Mouse (Mus musculus) hindbrain, embryonic 13.5 days (tissue): ENCODE results near the gene Cfd. TPM values are rescaled to one million over a fixed set of nuclear protein-coding genes. Genes with fewer than 3 reads are reported as not detected.
A peak's percentile ranks its signal among the peaks of the same experiment; 100 is the strongest.

Experiments
- ATAC-seq: fragments of 200-750 bp; cut with Nextera tagmentation; 2 replicates; pipeline ENCODE4 v1.8.0; 2017; ENCODE audit warnings: moderate TSS enrichment; ENCODE audit not compliant: low FRiP score
- H3K27ac ChIP-seq: fragments of 300-500 bp; sonication (generic); 2 replicates; pipeline ENCODE4 v1.5.1; 2015; ENCODE audit warnings: inconsistent platforms, mild to moderate bottlenecking, moderate library complexity
- H3K27me3 ChIP-seq: fragments of 300-500 bp; sonication (generic); 2 replicates; pipeline ENCODE4 v1.6.1; 2015; ENCODE audit warnings: mild to moderate bottlenecking, inconsistent platforms
- H3K36me3 ChIP-seq: fragments of 300-500 bp; sonication (generic); 2 replicates; pipeline ENCODE4 v1.6.1; 2015; ENCODE audit warnings: mild to moderate bottlenecking, inconsistent platforms
- H3K4me1 ChIP-seq: fragments of 300-500 bp; sonication (generic); replicated peaks from 2 replicates; pipeline ENCODE4 v1.6.1; 2015; ENCODE audit warnings: inconsistent platforms
- H3K4me2 ChIP-seq: fragments of 300-500 bp; sonication (generic); 2 replicates; pipeline ENCODE4 v1.6.1; 2015; ENCODE audit warnings: inconsistent platforms, mild to moderate bottlenecking, moderate library complexity
- H3K4me3 ChIP-seq: fragments of 300-500 bp; sonication (generic); 2 replicates; pipeline ENCODE4 v1.5.1; 2015; ENCODE audit warnings: mild to moderate bottlenecking, inconsistent platforms
- H3K9ac ChIP-seq: fragments of 300-500 bp; sonication (generic); 2 replicates; pipeline ENCODE4 v1.6.1; 2015; ENCODE audit warnings: mild to moderate bottlenecking, inconsistent platforms
- H3K9me3 ChIP-seq: fragments of 300-500 bp; sonication (generic); 2 replicates; pipeline ENCODE4 v1.6.1; 2016; ENCODE audit warnings: inconsistent platforms
- WGBS: fragments of 180-500 bp; shearing (Covaris S2); methylation state at CpG from one replicate; pipeline ENCODE4 v1.1.7; 2015; 5-methylcytosine and 5-hydroxymethylcytosine counted together
- polyA plus RNA-seq: library from polyadenylated mRNA; unstranded; fragments of >200 nt; fragmentation: Nextera tagmentation; extraction: Ambion mirVana; gene quantifications from 2 replicates; pipeline ENCODE4 v1.2.1, GENCODE M21; 2015

The Cfd gene
- polyA plus RNA-seq, 1 experiment from 2014 or later, result not detected

GRCm38 (mm10) chr10:79862925-79863324 is 27.7 kb upstream of the Cfd start:
- Histone ChIP-seq H3K27me3 (no peaks in the 10 kb centered on the region), H3K4me3 (no peak overlapping the region), H3K27ac (0 out of 2 replicates have a peak overlapping the region, but pooled peaks have one; percentile 46), H3K4me2 (no peak overlapping the region), H3K9ac (no peak overlapping the region), H3K4me1 (peaks cover 69% of the 10 kb centered on the region), H3K9me3 (no peaks in the 10 kb centered on the region), H3K36me3 (peaks cover 88% of the 10 kb centered on the region)
- 78% methylated on average over 10 of the region's 10 CpGs for WGBS
- ATAC-seq, result no peak

GRCm38 (mm10) chr10:79864351-79865188 is 26.1 kb upstream of the Cfd start:
- Histone ChIP-seq H3K9me3 (no peaks in the 10 kb centered on the region), H3K4me3 (no peak overlapping the region), H3K27ac (peak overlapping the region; percentile 61), H3K36me3 (peaks cover 88% of the 10 kb centered on the region), H3K4me1 (peaks cover 62% of the 10 kb centered on the region), H3K27me3 (no peaks in the 10 kb centered on the region), H3K4me2 (no peak overlapping the region), H3K9ac (0 out of 2 replicates have a peak overlapping the region, but pooled peaks have one; percentile 46)
- 0 out of 2 replicates have a peak, but pooled peaks have one; percentile 17 for ATAC-seq
- 58% methylated on average over 10 of the region's 10 CpGs for WGBS

DNA sequence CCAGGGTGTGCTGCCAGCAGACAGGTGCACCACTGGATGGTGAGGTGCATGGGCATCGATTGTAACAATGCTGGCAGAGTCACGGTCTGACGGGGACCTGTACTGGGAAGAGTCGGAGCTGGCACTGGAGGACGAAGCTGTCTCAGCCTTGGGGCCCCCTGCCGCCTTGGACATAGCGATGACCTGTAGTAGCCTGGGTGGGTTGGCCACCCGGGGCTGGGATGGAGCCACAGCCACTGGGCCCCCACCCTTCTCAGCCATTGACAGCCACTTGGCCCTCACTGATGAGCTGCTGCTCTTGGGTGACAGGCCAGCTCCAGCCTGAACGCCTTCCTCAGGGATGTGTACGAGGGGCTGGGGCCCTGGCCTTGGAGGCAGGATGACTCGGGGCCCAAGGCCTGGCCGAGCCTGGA is 25.5 kb upstream of the Cfd start:
- Histone ChIP-seq H3K4me2 (no peak overlapping the region), H3K9me3 (no peaks in the 10 kb centered on the region), H3K9ac (0 out of 2 replicates have a peak overlapping the region, but pooled peaks have one; percentile 46), H3K27me3 (no peaks in the 10 kb centered on the region), H3K36me3 (peaks cover 88% of the 10 kb centered on the region), H3K4me3 (no peak overlapping the region), H3K4me1 (peaks cover 62% of the 10 kb centered on the region), H3K27ac (peak overlapping the region; percentile 61)
- 70% methylated on average over 12 of the region's 12 CpGs for WGBS
- ATAC-seq, result no peak

DNA sequence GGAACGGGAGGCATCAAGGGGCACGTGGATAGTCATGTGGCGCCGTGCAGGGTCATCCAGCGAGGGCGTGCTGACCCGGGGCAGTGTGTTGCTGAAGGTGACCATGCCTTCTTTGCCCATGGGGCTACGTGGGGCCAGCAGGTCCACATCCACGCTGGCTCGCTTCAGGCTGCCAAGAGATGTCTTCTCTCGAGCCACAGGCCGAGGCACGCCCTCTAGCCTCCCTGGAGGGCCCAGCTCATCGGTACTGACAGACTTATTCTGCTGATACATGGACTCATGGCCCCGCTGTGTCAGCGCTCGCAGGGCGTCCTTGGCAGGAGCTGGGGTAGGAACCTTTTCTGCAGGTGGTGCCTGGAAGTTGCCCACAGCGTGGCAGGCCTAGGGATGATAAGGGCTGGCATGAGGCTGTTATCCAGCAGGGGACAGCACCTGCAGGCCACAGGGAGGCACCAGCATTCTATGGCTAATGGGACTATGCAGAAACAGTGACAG is 24.8 kb upstream of the Cfd start:
- no peak overlapping the region for H3K4me3 ChIP-seq
- no peaks in the 10 kb centered on the region for H3K27me3 ChIP-seq
- peak; percentile 5; the same call in 1 of the 2 replicates for ATAC-seq
- peaks cover 86% of the 10 kb centered on the region for H3K36me3 ChIP-seq
- 72% methylated on average over 19 of the region's 19 CpGs for WGBS
- H3K27ac ChIP-seq, result peak overlapping the region; percentile 61
- H3K9me3 ChIP-seq, result no peaks in the 10 kb centered on the region
- no peak overlapping the region for H3K4me2 ChIP-seq
- peaks cover 64% of the 10 kb centered on the region for H3K4me1 ChIP-seq
- peak overlapping the region; percentile 46; the same call in 1 of the 2 replicates for H3K9ac ChIP-seq

- Histone ChIP-seq H3K4me3 (no peak overlapping the region), H3K9ac (0 out of 2 replicates have a peak overlapping the region, but pooled peaks have one; percentile 8), H3K4me1 (peaks cover 66% of the 10 kb centered on the region), H3K27me3 (no peaks in the 10 kb centered on the region), H3K4me2 (no peak overlapping the region), H3K36me3 (peaks cover 86% of the 10 kb centered on the region), H3K27ac (0 out of 2 replicates have a peak overlapping the region, but pooled peaks have one; percentile 61), H3K9me3 (no peaks in the 10 kb centered on the region)
- no peak for ATAC-seq
- 82% methylated on average over 11 of the region's 11 CpGs for WGBS
Observed at GRCm38 (mm10) chr10:79866601-79867000, 24.1 kb upstream of the Cfd start.

DNA sequence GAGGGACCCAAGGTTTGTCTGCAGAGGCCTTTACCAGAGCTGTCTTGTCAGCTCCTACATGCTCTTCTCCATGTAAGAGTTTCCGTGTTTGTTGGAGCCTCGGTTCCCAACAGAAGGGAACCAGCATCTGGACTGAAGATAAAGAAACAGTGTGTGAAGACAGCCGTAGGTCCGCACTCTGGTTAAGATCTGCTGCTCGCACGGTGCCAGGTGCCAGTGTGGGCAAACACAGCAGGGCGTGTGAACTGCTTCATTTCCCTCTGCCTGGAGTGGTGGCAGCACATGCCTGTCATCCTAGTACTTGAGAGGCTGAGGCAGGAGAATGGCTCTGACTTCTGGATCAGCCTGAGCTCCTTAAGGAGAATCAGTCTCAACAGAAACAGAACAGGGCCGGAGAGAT is 18.8 kb upstream of the Cfd start:
- H3K4me3 ChIP-seq, result peak overlapping the region; percentile 63
- H3K27ac ChIP-seq, result no peak overlapping the region
- H3K9ac ChIP-seq, result peak overlapping the region; percentile 97; the same call in 1 of the 2 replicates
- WGBS, result 93% methylated on average over 8 of the region's 8 CpGs
- peak overlapping the region; percentile 98 for H3K4me2 ChIP-seq
- H3K4me1 ChIP-seq, result peaks cover 64% of the 10 kb centered on the region
- peaks cover 42% of the 10 kb centered on the region for H3K36me3 ChIP-seq
- no peak for ATAC-seq
- H3K27me3 ChIP-seq, result no peaks in the 10 kb centered on the region
- H3K9me3 ChIP-seq, result no peaks in the 10 kb centered on the region

GRCm38 (mm10) chr10:79872862-79873261 is 17.8 kb upstream of the Cfd start:
- Histone ChIP-seq H3K36me3 (peaks cover 34% of the 10 kb centered on the region), H3K4me1 (peaks cover 56% of the 10 kb centered on the region), H3K9ac (peak overlapping the region; percentile 97), H3K27me3 (no peaks in the 10 kb centered on the region), H3K9me3 (no peaks in the 10 kb centered on the region), H3K27ac (peak overlapping the region; percentile 96), H3K4me3 (peak overlapping the region; percentile 63), H3K4me2 (peak overlapping the region; percentile 98)
- no peak for ATAC-seq
- WGBS, result 42% methylated on average over 3 of the region's 3 CpGs

DNA sequence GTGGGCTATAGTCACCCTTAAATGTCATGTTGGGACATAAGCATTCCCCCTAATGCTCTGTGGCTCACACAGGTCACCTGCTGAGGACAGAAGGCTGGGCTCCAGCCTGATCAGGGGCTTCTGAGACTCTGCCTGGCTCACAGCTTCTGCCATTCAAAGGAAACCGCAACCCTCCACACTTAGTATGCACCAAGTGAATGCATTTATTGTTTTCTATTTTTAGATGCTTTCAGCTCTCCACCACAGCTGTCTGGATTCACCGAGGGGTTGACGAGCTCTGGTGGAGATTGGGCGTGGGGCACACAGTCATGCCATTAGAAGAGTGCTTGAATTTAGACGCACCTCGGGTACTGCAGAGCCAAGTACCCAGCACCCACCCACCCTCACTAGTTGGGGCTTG is 17.3 kb upstream of the Cfd start:
- H3K4me1 ChIP-seq, result peaks cover 56% of the 10 kb centered on the region
- peak overlapping the region; percentile 63 for H3K4me3 ChIP-seq
- H3K9me3 ChIP-seq, result no peaks in the 10 kb centered on the region
- WGBS, result 2% methylated on average over 6 of the region's 6 CpGs
- peak overlapping the region; percentile 98 for H3K4me2 ChIP-seq
- H3K27ac ChIP-seq, result peak overlapping the region; percentile 96
- H3K27me3 ChIP-seq, result no peaks in the 10 kb centered on the region
- peak; percentile 7; the same call in 1 of the 2 replicates for ATAC-seq
- H3K36me3 ChIP-seq, result peaks cover 32% of the 10 kb centered on the region
- H3K9ac ChIP-seq, result peak overlapping the region; percentile 97

DNA sequence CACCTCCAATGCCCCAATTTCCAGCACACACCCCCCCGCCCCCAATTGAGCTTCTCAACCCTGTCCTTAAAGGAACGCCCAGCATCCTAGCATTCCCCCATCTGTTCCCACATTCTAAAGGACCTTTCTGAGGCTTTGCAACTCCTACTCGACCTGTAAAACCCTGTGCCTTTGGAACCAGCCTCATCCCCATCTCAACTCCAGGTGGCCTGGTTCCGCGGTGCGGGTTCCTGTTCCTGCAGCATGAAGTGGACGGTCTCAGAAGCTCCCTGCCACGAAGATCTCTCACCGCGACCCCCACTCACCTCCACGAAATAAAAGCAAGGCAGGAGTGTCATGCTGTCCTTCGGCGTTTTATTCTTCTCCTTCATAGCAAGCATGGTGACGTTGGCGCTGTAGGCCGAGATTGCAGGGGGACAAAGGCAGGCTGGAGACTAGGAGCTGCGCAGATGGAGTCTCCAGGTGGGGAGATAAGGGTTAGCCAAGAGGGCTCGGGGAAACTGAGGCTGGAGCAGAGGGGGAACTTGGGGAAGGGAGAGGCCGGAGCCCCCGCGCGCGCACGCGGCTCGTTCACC is 16.9 kb upstream of the Cfd start:
- Histone ChIP-seq H3K9ac (peak overlapping the region; percentile 97), H3K27me3 (no peaks in the 10 kb centered on the region), H3K4me3 (peak overlapping the region; percentile 63), H3K27ac (peak overlapping the region; percentile 96), H3K9me3 (no peaks in the 10 kb centered on the region), H3K4me1 (peaks cover 54% of the 10 kb centered on the region), H3K4me2 (peak overlapping the region; percentile 98), H3K36me3 (peaks cover 30% of the 10 kb centered on the region)
- peak; percentile 13 for ATAC-seq
- under 1% methylated on average over 26 of the region's 26 CpGs for WGBS

DNA sequence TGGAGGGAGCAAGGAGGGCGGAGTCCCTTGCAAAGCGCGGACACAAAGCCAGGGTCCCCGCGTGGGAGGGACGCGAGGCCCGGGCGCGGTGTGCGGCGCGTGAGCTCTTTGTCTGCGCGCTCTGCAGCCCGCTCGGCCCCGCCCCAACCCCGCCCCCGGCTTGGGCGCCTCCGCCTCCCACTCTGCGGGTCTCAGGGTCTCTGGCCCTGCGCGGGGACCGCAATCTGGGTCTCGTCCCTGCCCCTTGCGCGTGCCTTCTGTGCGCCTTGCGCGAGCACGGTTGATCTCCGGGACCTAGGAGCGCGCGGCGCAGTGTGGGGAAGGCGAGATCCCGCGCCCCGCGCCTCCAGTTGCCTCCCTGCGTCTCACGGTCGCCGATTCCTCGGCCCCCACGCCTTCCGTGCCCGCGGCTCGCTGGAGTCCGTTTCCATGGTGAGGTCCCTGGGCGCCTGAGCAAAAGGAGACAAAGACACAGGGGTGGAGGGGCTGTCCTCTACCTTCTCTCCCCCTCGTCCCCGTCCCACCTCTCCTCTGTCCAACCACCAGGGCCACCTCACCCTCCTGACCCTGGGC is 16.3 kb upstream of the Cfd start, which contains the start of the genes Prtn3 and Plppr3:
Gene Prtn3, plus strand, starts transcription at position 187 of the 573 bp plus-strand sequence.
Gene Plppr3, minus strand, starts transcription at position 345 of the 573 bp plus-strand sequence.
- Histone ChIP-seq H3K4me3 (peak within 1 kb of the TSS; percentile 63), H3K4me2 (peak within 1 kb of the TSS; percentile 98), H3K36me3 (peaks cover 25% of the 10 kb centered on the region), H3K27me3 (no peaks in the 10 kb centered on the region), H3K4me1 (peaks cover 48% of the 10 kb centered on the region), H3K9ac (peak within 1 kb of the TSS; percentile 97), H3K9me3 (no peaks in the 10 kb centered on the region), H3K27ac (peak within 1 kb of the TSS; percentile 96)
- ATAC-seq, result peak; percentile 91
- under 1% methylated on average over 42 of the region's 57 CpGs for WGBS

DNA sequence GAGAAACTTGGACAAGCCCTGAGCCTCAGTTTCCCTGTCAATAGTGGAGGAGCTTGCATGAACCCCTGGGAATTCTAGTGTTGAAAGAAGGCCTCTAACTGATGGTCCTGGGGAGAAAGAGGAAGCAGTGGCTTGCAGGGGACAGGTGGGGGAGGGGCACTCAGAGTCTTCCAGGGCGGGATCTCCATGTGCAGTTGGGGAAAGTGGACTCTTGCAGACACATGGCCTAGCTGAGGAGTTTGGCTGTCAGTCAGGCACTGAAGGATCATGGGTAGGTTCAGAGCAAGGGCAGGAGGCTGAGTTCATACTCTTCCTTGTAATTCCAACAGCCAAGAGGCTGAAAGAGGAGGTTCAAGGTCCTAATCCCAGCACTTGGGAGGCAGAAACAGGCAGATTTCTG is 13.5 kb upstream of the Cfd start:
- no peak overlapping the region for H3K4me2 ChIP-seq
- no peak overlapping the region for H3K9ac ChIP-seq
- no peak overlapping the region for H3K4me3 ChIP-seq
- no peak for ATAC-seq
- H3K27me3 ChIP-seq, result peaks cover 24% of the 10 kb centered on the region
- H3K4me1 ChIP-seq, result peaks cover 27% of the 10 kb centered on the region
- H3K9me3 ChIP-seq, result no peaks in the 10 kb centered on the region
- WGBS, result 50% methylated on average over 1 of the region's 1 CpGs
- no peak overlapping the region for H3K27ac ChIP-seq
- no peaks in the 10 kb centered on the region for H3K36me3 ChIP-seq

GRCm38 (mm10) chr10:79877757-79878156 is 12.9 kb upstream of the Cfd start:
- no peak overlapping the region for H3K27ac ChIP-seq
- ATAC-seq, result no peak
- WGBS, result 43% methylated on average over 12 of the region's 12 CpGs

More at GRCm38 (mm10) chr10:79877757-79878156, 12.9 kb upstream of the Cfd start:
- Histone ChIP-seq H3K27me3 (peaks cover 30% of the 10 kb centered on the region), H3K9me3 (no peaks in the 10 kb centered on the region), H3K4me3 (no peak overlapping the region), H3K4me2 (no peak overlapping the region), H3K4me1 (peaks cover 25% of the 10 kb centered on the region), H3K36me3 (no peaks in the 10 kb centered on the region), H3K9ac (no peak overlapping the region)
